Mouse (Mus musculus): ENCODE measurements around the gene Myo15b.

GRCm38 (mm10) chr11:115933108-115933746 is 75.0 kb downstream of the Myo15b start, which contains the start of the genes Sap30bp and Recql5:
- TF ChIP-seq CTCF (IDR thresholded peaks at IDR 0.05; ENCODE audit: low read depth, low read length): no peak
- no peak for TF ChIP-seq TAL1 (conservative IDR thresholded peaks at IDR 0.05; ENCODE audit: low read depth, low read length)
- no peak for TF ChIP-seq GATA1 (IDR thresholded peaks at IDR 0.05; ENCODE audit: borderline replicate concordance, low read length)

Data from G1E (cell line).